Mouse (Mus musculus): ENCODE measurements around the gene Ank3. TPM values are rescaled to one million over a fixed set of nuclear protein-coding genes. Genes with fewer than 3 reads are reported as not detected.

Ank3 gene
- total and polyA plus RNA-seq, 2 experiments from 2014 or later, result 60.1 to 239 TPM

DNA sequence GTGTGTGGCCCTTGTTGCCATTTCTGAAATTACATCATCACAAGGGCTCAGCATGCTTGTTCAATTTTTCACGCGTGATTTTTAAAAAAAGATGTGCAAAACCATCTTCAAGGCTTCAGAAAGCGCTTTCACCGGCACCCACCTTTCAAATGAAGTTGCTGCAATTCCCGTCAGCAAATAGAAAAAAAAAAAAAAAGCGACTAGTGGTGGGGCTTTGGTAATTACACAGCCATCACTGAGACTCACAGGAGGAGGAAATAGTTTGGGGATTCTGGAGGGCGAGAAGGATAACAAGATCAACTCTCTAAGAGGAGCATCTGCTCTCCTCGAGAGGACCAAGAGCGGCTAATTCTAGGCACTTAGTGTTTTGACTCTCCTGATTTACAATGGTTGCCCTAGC, 173.4 kb downstream of the Ank3 start:
- H3K4me3 ChIP-seq (ENCODE audit: low read length), result peak overlapping the region; percentile 17
- WGBS, result 7% methylated on average over 9 of the region's 9 CpGs
- H3K27ac ChIP-seq, result no peak overlapping the region
- no peaks in the 10 kb centered on the region for H3K27me3 ChIP-seq (ENCODE audit: insufficient read depth, low read length)
- no peak overlapping the region for H3K9ac ChIP-seq (replicated peaks; ENCODE audit: low read length)
- DNase-seq (ENCODE audit: low spot score) (peak; percentile 32), ATAC-seq (no peak)
- H3K36me3 ChIP-seq (ENCODE audit: insufficient read depth, low read length), result no peaks in the 10 kb centered on the region
- peaks cover 15% of the 10 kb centered on the region; the same call in 1 of the 2 replicates for H3K4me1 ChIP-seq (ENCODE audit: insufficient read depth, low read length)
- TF ChIP-seq CTCF (IDR thresholded peaks at IDR 0.05; ENCODE audit: low read depth), result peak; percentile 24
- peak overlapping the region; percentile 58 for H3K4me2 ChIP-seq (ENCODE audit: low read depth, low read length)
- H3K9me3 ChIP-seq (ENCODE audit: low read length), result no peaks in the 10 kb centered on the region

DNA sequence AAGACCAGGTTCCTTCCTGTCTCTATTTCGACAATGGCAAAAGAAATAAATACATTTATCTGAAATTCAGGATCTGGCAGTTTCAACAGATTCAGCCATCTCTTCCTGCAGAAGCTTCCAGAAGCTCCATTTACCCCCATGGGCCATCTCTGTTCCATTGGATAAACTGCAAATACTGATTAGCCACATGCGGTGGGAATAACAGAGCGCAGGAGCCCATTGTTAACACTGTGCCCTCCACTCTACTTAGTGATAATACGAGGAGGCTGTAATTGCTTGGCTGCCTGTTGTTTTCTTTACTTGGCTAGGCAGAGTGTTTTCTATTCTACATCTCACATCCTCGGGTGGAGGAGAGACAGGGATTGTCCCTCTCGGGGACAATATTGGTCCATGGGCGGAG, 174.5 kb downstream of the Ank3 start:
- H3K4me1 ChIP-seq (ENCODE audit: insufficient read depth, low read length), result peaks cover 15% of the 10 kb centered on the region; the same call in 1 of the 2 replicates
- WGBS, result 35% methylated on average over 7 of the region's 7 CpGs
- no peaks in the 10 kb centered on the region for H3K36me3 ChIP-seq (ENCODE audit: insufficient read depth, low read length)
- ATAC-seq, result no peak
- H3K9ac ChIP-seq (replicated peaks; ENCODE audit: low read length), result no peak overlapping the region
- H3K27me3 ChIP-seq (ENCODE audit: insufficient read depth, low read length), result no peaks in the 10 kb centered on the region
- no peak overlapping the region for H3K27ac ChIP-seq
- no peak overlapping the region for H3K4me2 ChIP-seq (ENCODE audit: low read depth, low read length)
- no peak overlapping the region for H3K4me3 ChIP-seq (ENCODE audit: low read length)
- H3K9me3 ChIP-seq (ENCODE audit: low read length), result no peaks in the 10 kb centered on the region
- DNase-seq (ENCODE audit: low spot score), result no peak
- TF ChIP-seq CTCF (IDR thresholded peaks at IDR 0.05; ENCODE audit: low read depth), result no peak

DNA sequence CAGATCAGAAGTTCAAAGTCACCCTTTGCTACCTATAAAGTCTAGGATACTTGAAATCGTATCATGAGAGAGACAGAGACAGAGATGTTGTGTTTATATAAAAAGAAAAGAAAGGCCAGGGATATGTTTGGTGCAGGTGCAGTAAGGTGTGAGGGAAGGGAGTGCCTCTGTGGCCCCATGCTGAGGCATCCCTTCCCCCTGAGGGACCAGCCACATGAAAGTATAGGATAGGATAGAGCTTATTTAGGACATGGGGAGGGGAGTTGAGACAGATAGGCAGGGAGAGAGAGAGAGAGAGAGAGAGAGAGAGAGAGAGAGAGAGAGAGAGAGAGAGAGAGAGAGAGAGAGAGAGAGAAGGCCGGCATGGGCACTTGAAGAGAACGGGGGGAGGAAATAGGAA, 175.2 kb downstream of the Ank3 start:
- TF ChIP-seq CTCF (IDR thresholded peaks at IDR 0.05; ENCODE audit: low read depth), result no peak
- Histone ChIP-seq H3K36me3 (ENCODE audit: insufficient read depth, low read length) (no peaks in the 10 kb centered on the region), H3K4me1 (ENCODE audit: insufficient read depth, low read length) (peaks cover 18% of the 10 kb centered on the region; the same call in 1 of the 2 replicates), H3K9ac (replicated peaks; ENCODE audit: low read length) (no peak overlapping the region), H3K9me3 (ENCODE audit: low read length) (no peaks in the 10 kb centered on the region), H3K4me2 (ENCODE audit: low read depth, low read length) (peak overlapping the region; percentile 44), H3K27ac (no peak overlapping the region), H3K4me3 (ENCODE audit: low read length) (no peak overlapping the region), H3K27me3 (ENCODE audit: insufficient read depth, low read length) (no peaks in the 10 kb centered on the region)
- no peak for ATAC-seq
- no peak for DNase-seq (ENCODE audit: low spot score)
- 14% methylated on average over 3 of the region's 3 CpGs for WGBS

DNA sequence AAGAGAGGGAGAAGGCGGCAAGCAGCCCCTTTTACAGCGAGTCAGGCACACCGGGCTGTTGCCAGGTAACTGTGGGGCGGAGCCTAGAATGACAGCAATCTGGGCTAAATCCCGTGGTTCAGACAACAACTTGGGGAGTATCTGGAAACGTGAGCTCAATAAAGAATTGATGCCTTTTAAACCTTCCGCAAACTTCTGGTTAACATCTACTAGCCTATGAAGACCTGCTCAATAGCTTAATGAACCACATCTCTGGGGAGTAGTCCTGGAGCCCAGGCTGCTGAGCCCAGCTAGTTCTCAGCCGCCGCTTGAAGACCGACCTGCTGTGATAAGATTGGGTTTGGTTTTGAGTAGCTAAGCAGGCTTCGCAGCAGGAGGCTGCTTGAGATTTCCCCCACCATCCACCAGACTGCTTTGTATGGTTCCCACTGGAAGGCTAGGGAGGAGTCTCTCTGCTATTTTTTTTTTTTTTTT, 175.7 kb downstream of the Ank3 start:
- 6% methylated on average over 11 of the region's 11 CpGs for WGBS
- Histone ChIP-seq H3K27ac (no peak overlapping the region; the same call in 1 of the 2 replicates), H3K27me3 (ENCODE audit: insufficient read depth, low read length) (no peaks in the 10 kb centered on the region), H3K4me3 (ENCODE audit: low read length) (peak overlapping the region; percentile 2; the same call in 1 of the 2 replicates), H3K4me1 (ENCODE audit: insufficient read depth, low read length) (peaks cover 18% of the 10 kb centered on the region; the same call in 1 of the 2 replicates), H3K9ac (replicated peaks; ENCODE audit: low read length) (no peak overlapping the region), H3K36me3 (ENCODE audit: insufficient read depth, low read length) (no peaks in the 10 kb centered on the region), H3K4me2 (ENCODE audit: low read depth, low read length) (peak overlapping the region; percentile 44), H3K9me3 (ENCODE audit: low read length) (no peaks in the 10 kb centered on the region)
- ATAC-seq, result peak; percentile 54
- TF ChIP-seq CTCF (IDR thresholded peaks at IDR 0.05; ENCODE audit: low read depth), result no peak
- peak; percentile 73 for DNase-seq (ENCODE audit: low spot score)

DNA sequence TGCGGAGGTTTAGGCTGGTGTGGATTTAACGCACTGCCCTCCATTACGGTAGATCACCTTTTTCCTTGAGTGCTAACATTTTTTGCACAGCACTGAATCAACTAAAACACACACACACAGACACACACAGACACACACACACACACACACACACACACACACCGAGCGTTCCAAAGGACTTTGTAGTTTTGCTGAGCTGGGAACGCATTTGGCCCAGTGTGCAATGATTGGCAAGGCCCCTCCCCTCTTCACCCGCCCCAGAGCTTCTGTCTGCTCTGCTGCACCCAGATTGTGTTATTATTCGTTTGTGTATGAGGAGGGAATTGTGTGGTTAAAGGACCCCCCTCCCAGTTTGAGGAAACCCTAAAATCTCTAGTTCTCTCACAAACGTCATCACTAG, 176.3 kb downstream of the Ank3 start:
- no peak for TF ChIP-seq CTCF (IDR thresholded peaks at IDR 0.05; ENCODE audit: low read depth)
- Histone ChIP-seq H3K27ac (no peak overlapping the region), H3K4me1 (ENCODE audit: insufficient read depth, low read length) (peaks cover 18% of the 10 kb centered on the region; the same call in 1 of the 2 replicates), H3K9me3 (ENCODE audit: low read length) (no peaks in the 10 kb centered on the region), H3K36me3 (ENCODE audit: insufficient read depth, low read length) (no peaks in the 10 kb centered on the region), H3K27me3 (ENCODE audit: insufficient read depth, low read length) (no peaks in the 10 kb centered on the region), H3K9ac (replicated peaks; ENCODE audit: low read length) (no peak overlapping the region), H3K4me3 (ENCODE audit: low read length) (no peak overlapping the region), H3K4me2 (ENCODE audit: low read depth, low read length) (no peak overlapping the region)
- ATAC-seq (no peak), DNase-seq (ENCODE audit: low spot score) (no peak)
- 29% methylated on average over 9 of the region's 9 CpGs for WGBS

DNA sequence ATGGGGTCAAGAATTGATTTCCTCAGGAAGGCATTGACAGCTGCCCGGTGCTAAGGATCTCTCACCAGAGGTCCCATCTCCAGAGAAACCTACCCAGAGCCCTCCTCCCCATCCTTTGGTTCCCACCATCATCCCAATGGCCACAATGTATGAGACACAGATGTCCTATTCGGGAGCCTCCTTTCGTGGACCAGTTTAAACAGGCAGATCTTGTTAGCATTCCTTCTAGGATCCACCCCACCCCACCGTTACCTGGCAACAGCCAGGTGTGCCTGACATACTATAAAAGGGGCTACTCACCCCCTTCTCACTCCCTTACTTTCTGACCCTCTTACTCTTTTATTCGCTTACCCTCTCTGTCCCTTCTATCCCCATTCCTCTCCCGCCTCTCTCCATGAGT, 176.9 kb downstream of the Ank3 start:
- H3K9me3 ChIP-seq (ENCODE audit: low read length), result no peaks in the 10 kb centered on the region
- no peaks in the 10 kb centered on the region for H3K36me3 ChIP-seq (ENCODE audit: insufficient read depth, low read length)
- H3K27me3 ChIP-seq (ENCODE audit: insufficient read depth, low read length), result no peaks in the 10 kb centered on the region
- H3K9ac ChIP-seq (replicated peaks; ENCODE audit: low read length), result no peak overlapping the region
- ATAC-seq (no peak), DNase-seq (ENCODE audit: low spot score) (no peak)
- H3K4me3 ChIP-seq (ENCODE audit: low read length), result no peak overlapping the region
- 66% methylated on average over 6 of the region's 6 CpGs for WGBS
- H3K4me1 ChIP-seq (ENCODE audit: insufficient read depth, low read length), result peaks cover 18% of the 10 kb centered on the region; the same call in 1 of the 2 replicates
- no peak for TF ChIP-seq CTCF (IDR thresholded peaks at IDR 0.05; ENCODE audit: low read depth)
- H3K27ac ChIP-seq, result no peak overlapping the region
- H3K4me2 ChIP-seq (ENCODE audit: low read depth, low read length), result no peak overlapping the region

DNA sequence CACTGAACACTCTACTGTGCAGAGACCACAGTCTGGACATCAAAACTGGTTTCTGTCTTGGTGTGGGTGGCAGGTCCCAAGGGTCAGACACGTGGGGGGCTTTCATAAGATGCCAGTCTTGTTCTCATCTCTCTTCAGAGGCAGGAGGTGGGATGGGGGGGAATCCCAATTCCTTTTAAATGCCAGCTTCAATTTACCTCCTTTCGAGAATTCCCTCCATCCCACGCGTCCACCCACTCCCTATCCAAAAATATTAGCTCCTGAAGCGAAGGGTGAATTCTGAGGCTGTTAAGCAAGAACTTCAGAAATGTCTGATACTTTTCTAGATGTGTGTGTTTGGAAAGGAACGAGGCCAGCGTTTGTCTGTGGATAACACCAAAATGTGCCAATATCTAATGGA, 177.7 kb downstream of the Ank3 start:
- H3K4me1 ChIP-seq (ENCODE audit: insufficient read depth, low read length), result peaks cover 17% of the 10 kb centered on the region; the same call in 1 of the 2 replicates
- 83% methylated on average over 7 of the region's 7 CpGs for WGBS

More for the DNA sequence above, 177.7 kb downstream of the Ank3 start:
- DNase-seq (ENCODE audit: low spot score) (no peak), ATAC-seq (no peak)
- H3K27ac ChIP-seq, result no peak overlapping the region
- no peaks in the 10 kb centered on the region for H3K27me3 ChIP-seq (ENCODE audit: insufficient read depth, low read length)
- no peak overlapping the region for H3K9ac ChIP-seq (replicated peaks; ENCODE audit: low read length)
- H3K9me3 ChIP-seq (ENCODE audit: low read length), result no peaks in the 10 kb centered on the region
- TF ChIP-seq CTCF (IDR thresholded peaks at IDR 0.05; ENCODE audit: low read depth), result no peak
- no peaks in the 10 kb centered on the region for H3K36me3 ChIP-seq (ENCODE audit: insufficient read depth, low read length)
- no peak overlapping the region for H3K4me3 ChIP-seq (ENCODE audit: low read length)
- H3K4me2 ChIP-seq (ENCODE audit: low read depth, low read length), result no peak overlapping the region
